17 mouse cellular contexts compared by ENCODE assay signal in the genomic region with DNA sequence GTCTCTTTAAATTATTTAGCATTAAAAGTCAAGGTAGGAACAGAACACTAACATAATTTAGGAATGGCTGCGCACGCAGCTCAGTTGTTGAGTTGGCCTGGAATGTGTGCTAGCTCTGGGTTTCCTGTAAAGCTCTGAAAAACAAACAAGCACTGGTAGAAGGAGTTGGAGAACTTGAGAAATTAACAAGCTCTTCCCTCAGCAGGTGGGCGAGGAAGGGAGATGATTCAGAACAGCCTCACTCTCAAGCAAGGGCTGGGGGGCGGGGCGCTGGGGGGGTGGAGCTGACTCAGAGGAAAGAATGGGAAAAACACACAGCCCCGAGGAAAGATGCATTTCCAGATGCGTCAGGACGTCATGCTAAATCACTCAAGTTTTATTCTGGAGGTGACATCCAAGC. TPM values are rescaled to one million over a fixed set of nuclear protein-coding genes. Genes with fewer than 3 reads are reported as not detected.
DNase-seq lines count a peak whose midpoint lies in the region; ATAC-seq and TF ChIP-seq lines count a peak whose summit lies in the region.
"Had no signal": no experiment of that assay in that cellular context is flagged by ENCODE, and none has a peak within 500 bp of the region (broad histone marks: within the 10 kb centered on the region; RNA-seq: fewer than 3 reads in every experiment).

No protein-coding gene starts in this region.

- no peaks in the 10 kb centered on the region for H3K9me3 ChIP-seq in heart, embryonic 14.5 days (ENCODE audit: control insufficient read depth, low read length)

- DNase-seq in heart, postnatal 14 days = no peak
- DNase-seq in right cerebral cortex, adult 18-20 months = peak; percentile 48
- no peak for DNase-seq in right cerebral cortex, postnatal 14 days
- peak; percentile 12 to 23 for DNase-seq in left cerebral cortex, adult 2 months (ENCODE audit: extremely low spot score in 1 of 2, low spot score in 2 of 2)
- peak; percentile 10 for DNase-seq in yolk sac, embryonic 10.5 days (ENCODE audit: low spot score)
- no peak for DNase-seq in thymus, postnatal 0 days (ENCODE audit: low spot score)
- DNase-seq: adrenal gland, postnatal 36 days; cerebellum, postnatal 25 days; lung, postnatal 14 days had no signal

- H3K27me3 ChIP-seq in heart, embryonic 14.5 days (ENCODE audit: control insufficient read depth, insufficient read depth, low read length) = no peaks in the 10 kb centered on the region
- H3K27me3 ChIP-seq: CH12.LX had no signal

- no peak overlapping the region for H3K27ac ChIP-seq in heart, embryonic 14.5 days (replicated peaks in 1 of 2; ENCODE audit: control insufficient read depth in 1 of 2, insufficient read depth in 1 of 2, low read depth in 2 of 2, low read length in 2 of 2)
- H3K27ac ChIP-seq in left cerebral cortex, adult 2 months = no peak overlapping the region
- H3K27ac ChIP-seq: hindbrain, postnatal 0 days had no signal

- H3K4me2 ChIP-seq in heart, embryonic 14.5 days (ENCODE audit: low read length) = peak overlapping the region; percentile 23

- H3K4me3 ChIP-seq in heart, embryonic 14.5 days (ENCODE audit: control insufficient read depth in 1 of 2, insufficient read depth in 1 of 2, low read depth in 1 of 2, low read length in 2 of 2) = no peak overlapping the region
- no peak overlapping the region for H3K4me3 ChIP-seq in left cerebral cortex, adult 2 months

- no peaks in the 10 kb centered on the region for H3K36me3 ChIP-seq in heart, embryonic 14.5 days (ENCODE audit: control insufficient read depth, insufficient read depth, low read length)

- TF ChIP-seq CTCF in left cerebral cortex, adult 2 months (IDR thresholded peaks at IDR 0.05) = no peak

- 24% methylated on average over 8 of the region's 8 CpGs for WGBS in heart, embryonic 14.5 days

- 0 out of 2 replicates have a peak overlapping the region, but pooled peaks have one; percentile 27 for H3K9ac ChIP-seq in heart, embryonic 14.5 days (ENCODE audit: low read length)

- H3K4me1 ChIP-seq in heart, embryonic 14.5 days (ENCODE audit: control insufficient read depth in 2 of 2, insufficient read depth in 2 of 2, low read length in 2 of 2) = no peaks in the 10 kb centered on the region

- ATAC-seq in heart, embryonic 14.5 days (ENCODE audit: insufficient number of reproducible peaks, insufficient read depth, low FRiP score, low read depth) = no peak
- ATAC-seq in activated CD4-positive, CD25-positive, alpha-beta regulatory T cell, adult 4 months = no peak
- ATAC-seq: hindbrain, postnatal 0 days had no signal

- intact Hi-C loops in heart, postnatal 14 days (cut with DNase I) = loop anchor here (2.0 kb wide), 1 partner anchor 806 kb away; no protein-coding TSS in a partner anchor
- intact Hi-C loops in left cerebral cortex, adult 2 months (cut with DNase I) = no loop called here

RNA-seq across cellular contexts. Expression of gene H2al2a, which starts 8.4 kb away (rescaled TPM):
- not detected in 2 replicates for polyA plus RNA-seq in heart, embryonic 14.5 days (2014; fragmentation: Nextera tagmentation; extraction: Ambion mirVana)
- total RNA-seq in heart, postnatal 14 days (2021) = not detected
- total RNA-seq in left cerebral cortex, adult 2 months (2021) = not detected
- polyA plus RNA-seq in activated CD4-positive, CD25-positive, alpha-beta regulatory T cell, adult 4 months (2017; shearing (Covaris generic)) = not detected
- not detected in 2 replicates for polyA plus RNA-seq in thymus, postnatal 0 days (2015; fragmentation: Nextera tagmentation; extraction: Ambion mirVana)
- total RNA-seq: adrenal gland, postnatal 36 days; CH12.LX; hindbrain, postnatal 0 days; layer of hippocampus, postnatal 25 days; neutrophil, adult 5-6 weeks had no signal
- polyA plus RNA-seq: frontal cortex, adult 2 months; hindbrain, postnatal 0 days; stomach, embryonic 16.5 days had no signal

RNA-seq across cellular contexts. Expression of gene A930004D18Rik, which starts 32.4 kb away (rescaled TPM):
- polyA plus RNA-seq in heart, embryonic 14.5 days (2014; fragmentation: Nextera tagmentation; extraction: Ambion mirVana) = 5.8 and 8.9 TPM in 2 replicates
- total RNA-seq in heart, postnatal 14 days (2021) = 1 to 10 TPM; 3.1 to 4.0 TPM
- total RNA-seq in left cerebral cortex, adult 2 months (2021) = 1 to 10 TPM; 2.7 to 5.0 TPM
- 1 to 10 TPM; 2.3 to 2.9 TPM for polyA plus RNA-seq in activated CD4-positive, CD25-positive, alpha-beta regulatory T cell, adult 4 months (2017; shearing (Covaris generic))
- 2.6 and 3.3 TPM in 2 replicates for polyA plus RNA-seq in thymus, postnatal 0 days (2015; fragmentation: Nextera tagmentation; extraction: Ambion mirVana)

RNA-seq across cellular contexts. Expression of gene Skida1, which starts 43.7 kb away (rescaled TPM):
- polyA plus RNA-seq in heart, embryonic 14.5 days (2014; fragmentation: Nextera tagmentation; extraction: Ambion mirVana) = 4.7 and 6.4 TPM in 2 replicates
- 1 to 10 TPM; 3.3 to 4.8 TPM for total RNA-seq in heart, postnatal 14 days (2021)
- 1 to 10 TPM; 7.4 to 8.0 TPM for total RNA-seq in left cerebral cortex, adult 2 months (2021)
- under 1 TPM; 0.25 to 0.48 TPM for polyA plus RNA-seq in activated CD4-positive, CD25-positive, alpha-beta regulatory T cell, adult 4 months (2017; shearing (Covaris generic))
- 0.65 and 0.77 TPM in 2 replicates for polyA plus RNA-seq in thymus, postnatal 0 days (2015; fragmentation: Nextera tagmentation; extraction: Ambion mirVana)

RNA-seq across cellular contexts. Expression of gene Mllt10, which starts 49.9 kb away (rescaled TPM):
- polyA plus RNA-seq in heart, embryonic 14.5 days (2014; fragmentation: Nextera tagmentation; extraction: Ambion mirVana) = 24.4 and 27.1 TPM in 2 replicates
- 10 to 100 TPM; 41.6 to 42.5 TPM for total RNA-seq in heart, postnatal 14 days (2021)
- 10 to 100 TPM; 51.6 to 52.1 TPM for total RNA-seq in left cerebral cortex, adult 2 months (2021)
- 10 to 100 TPM; 34.0 to 36.9 TPM for polyA plus RNA-seq in activated CD4-positive, CD25-positive, alpha-beta regulatory T cell, adult 4 months (2017; shearing (Covaris generic))
- polyA plus RNA-seq in thymus, postnatal 0 days (2015; fragmentation: Nextera tagmentation; extraction: Ambion mirVana) = 53.2 and 70.2 TPM in 2 replicates

Comparison
In these comparisons a context has a peak if more than half of its experiments do, and no peak if none do; other contexts are left out.
1. DNase-seq: peak in right cerebral cortex, adult 18-20 months (single experiment), left cerebral cortex, adult 2 months (2 of 2) and yolk sac, embryonic 10.5 days (single experiment); none in heart, postnatal 14 days (0 of 2), right cerebral cortex, postnatal 14 days (single experiment) and thymus, postnatal 0 days (single experiment).